Mouse (Mus musculus) frontal cortex, adult (tissue): ENCODE measurements around the gene Setd1a.
"Not testable (repeated sequence)": the region's sequence is repeated elsewhere in the genome, so short reads cannot be mapped to it uniquely, and the experiment has no call there.

Source experiments
- ATAC-seq: cut with Nextera tagmentation; 2 replicates; pipeline ENCODE4 v1.9.2; 2017; ENCODE audit warnings: mild to moderate bottlenecking, moderate library complexity, mixed read lengths; ENCODE audit not compliant: low TSS enrichment

Gene Setd1a

GRCm38 (mm10) chr7:127837878-127838277 lies 61.4 kb downstream of the Setd1a start:
- ATAC-seq = not testable (repeated sequence)

GRCm38 (mm10) chr7:127840031-127840430 lies 63.6 kb downstream of the Setd1a start:
- not testable (repeated sequence) for ATAC-seq

DNA sequence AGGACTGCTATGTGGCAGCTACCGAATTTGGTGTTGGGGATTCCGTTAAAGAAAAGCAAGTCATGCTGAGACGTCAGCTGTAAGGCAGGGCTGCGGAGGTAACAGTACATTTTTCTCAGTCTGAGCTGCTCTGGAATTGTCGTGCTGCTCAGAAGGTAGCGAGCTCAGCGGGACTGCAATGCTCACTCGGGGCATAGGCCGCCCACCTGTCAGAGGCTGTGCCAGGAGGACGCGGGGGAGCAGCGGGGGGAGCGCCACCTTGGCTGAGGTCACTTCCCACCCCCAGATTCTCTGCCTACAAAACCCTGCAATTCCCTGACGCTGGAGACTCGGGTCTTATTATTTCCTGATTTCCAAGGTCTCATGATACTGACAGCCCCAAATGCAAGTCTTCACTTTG lies 64.4 kb downstream of the Setd1a start:
- ATAC-seq = peak; percentile 56

- ATAC-seq = peak; percentile 86
Measured at GRCm38 (mm10) chr7:127841340-127842000, 65.0 kb downstream of the Setd1a start.

DNA sequence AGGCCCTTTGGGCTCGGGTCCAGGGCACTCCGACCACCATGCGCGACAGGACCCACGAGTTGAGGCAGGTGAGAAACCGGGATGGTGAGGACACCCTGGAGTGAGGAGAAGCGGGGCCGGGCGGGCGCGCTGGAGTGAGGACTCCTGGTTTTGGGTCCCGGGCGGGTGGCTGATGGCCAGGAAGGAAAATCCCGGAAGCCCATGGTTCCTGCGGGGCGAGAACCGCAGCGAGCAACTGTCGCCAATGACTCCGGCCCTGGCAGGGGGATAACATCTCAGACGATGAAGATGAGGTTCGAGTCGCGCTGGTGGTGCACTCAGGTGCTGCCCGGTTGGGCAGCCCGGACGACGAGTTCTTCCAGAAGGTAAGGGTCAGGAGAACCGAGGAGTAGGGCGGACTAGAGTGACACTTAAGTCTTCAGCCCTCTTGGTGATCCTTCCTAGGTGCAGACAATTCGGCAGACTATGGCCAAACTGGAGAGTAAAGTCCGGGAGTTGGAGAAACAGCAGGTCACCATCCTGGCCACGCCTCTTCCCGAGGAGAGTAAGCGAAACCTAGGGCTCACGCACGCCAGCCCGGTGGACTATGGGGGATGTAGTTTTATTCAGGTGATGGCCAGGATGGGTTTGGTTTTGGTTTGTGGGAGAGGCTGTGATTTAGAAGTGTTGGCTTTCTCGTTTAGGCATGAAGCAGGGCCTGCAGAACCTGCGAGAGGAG lies 65.7 kb downstream of the Setd1a start:
- ATAC-seq = peak; percentile 68
